Mouse (Mus musculus): ENCODE data around the gene Macc1.

Macc1 gene

DNA sequence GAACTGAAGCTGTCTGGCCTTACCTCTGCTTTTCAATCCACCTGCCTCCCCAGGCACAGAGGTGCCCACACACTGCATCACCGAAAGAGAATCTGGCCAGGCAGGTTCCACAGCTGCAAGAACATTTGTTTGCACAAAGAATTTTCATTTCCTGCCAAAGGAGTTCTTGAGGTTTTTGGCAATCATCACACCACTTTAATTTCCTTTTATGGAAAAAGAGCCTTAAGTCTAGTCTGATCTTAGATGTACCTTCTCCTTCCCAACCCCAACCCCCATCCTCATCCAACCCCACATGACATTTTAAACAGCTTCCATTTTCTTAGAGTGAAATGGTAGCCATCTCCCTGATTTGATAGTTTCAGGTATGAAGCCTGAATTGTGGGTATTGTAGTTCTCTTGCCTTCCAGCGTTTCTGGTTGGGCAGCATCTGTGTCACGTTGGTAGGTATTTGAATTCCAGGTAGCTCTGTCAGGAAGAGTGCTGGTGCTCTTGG, 76.2 kb downstream of the Macc1 start:
- DNase-seq, result no peak

GRCm38 (mm10) chr12:119398046-119398659, 84.1 kb downstream of the Macc1 start:
- no peak for DNase-seq

DNA sequence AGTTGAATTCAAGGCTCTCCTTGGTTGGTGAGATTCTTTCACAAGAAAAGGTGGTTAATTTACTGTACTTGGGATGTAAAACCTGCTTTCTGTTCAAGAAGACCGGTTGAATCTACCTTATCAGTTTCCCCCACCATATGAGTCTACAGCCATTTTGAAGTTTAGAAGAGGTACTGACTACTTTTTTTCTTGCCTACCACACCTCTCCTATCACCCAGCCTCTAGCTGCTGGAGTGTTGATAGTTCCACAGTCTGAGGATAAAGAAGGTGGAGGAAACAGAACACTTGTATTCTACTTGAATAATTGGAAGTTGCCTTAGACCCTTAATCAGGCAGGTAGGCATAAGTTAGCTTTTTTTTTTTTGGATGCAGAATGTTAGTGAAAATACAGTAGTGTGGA, 88.2 kb downstream of the Macc1 start:
- DNase-seq, result no peak

- DNase-seq, result peak; percentile 9
Observed at GRCm38 (mm10) chr12:119402796-119403195, 88.7 kb downstream of the Macc1 start.

- no peak for DNase-seq
Observed at GRCm38 (mm10) chr12:119404810-119405209, 90.7 kb downstream of the Macc1 start.

DNA sequence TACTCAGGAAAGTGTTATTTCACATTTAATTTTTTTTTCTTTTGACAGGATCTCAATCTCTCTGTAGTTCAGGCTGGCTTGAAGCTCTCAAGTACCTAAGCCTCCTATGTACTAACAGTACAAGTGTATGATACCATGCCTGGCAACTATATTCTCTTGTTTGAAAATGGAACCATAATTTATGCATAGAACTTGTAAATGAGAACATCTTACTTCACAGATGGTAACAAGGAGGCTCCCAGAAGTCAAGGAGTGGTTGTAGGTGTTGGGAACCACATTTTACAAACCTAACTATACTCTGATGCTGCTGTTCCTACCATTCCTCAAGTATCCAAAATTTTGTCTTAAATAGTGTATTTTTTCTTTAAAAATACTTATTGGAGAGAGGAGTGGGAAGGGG, 96.5 kb downstream of the Macc1 start:
- DNase-seq, result no peak

- DNase-seq, result no peak
Observed at GRCm38 (mm10) chr12:119410956-119411355, 96.9 kb downstream of the Macc1 start.

DNA sequence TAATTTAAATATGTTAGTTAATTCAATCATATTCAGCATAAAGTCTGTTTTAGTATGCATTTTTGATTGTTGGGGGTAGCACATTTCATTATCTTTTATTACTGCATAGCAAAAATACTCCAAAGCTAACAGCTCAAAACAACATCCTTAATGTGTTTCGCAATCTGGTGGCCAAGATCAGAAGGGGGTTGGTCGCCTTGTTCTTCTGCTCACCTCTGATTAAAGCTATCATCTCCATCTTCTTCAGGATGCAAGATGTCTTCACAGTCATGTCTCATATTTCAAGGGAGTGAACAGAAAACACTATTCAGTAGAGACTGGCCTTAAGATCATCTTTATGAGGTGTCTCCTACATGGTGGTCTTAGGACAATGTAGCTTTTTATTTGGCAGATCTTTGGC, 97.9 kb downstream of the Macc1 start:
- DNase-seq, result no peak

DNA sequence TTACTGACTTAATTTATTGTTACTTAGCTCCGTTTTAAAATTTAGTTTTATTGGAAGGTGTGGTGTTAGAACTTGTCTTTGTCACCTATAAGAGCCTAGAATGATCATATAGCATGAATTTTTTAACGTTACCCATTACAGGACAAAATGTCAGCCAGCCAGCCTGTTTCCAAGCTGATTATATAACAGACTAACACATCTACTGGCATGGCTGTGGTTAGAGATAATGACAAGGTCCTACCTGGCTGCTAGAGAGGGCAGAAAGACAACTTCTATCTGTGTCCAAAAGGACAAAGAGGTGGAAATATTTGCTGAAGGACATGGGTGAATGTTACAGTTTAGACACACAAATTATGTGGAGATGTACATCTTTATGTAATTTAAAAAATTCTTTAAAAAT, 101.8 kb downstream of the Macc1 start:
- no peak for DNase-seq

DNA sequence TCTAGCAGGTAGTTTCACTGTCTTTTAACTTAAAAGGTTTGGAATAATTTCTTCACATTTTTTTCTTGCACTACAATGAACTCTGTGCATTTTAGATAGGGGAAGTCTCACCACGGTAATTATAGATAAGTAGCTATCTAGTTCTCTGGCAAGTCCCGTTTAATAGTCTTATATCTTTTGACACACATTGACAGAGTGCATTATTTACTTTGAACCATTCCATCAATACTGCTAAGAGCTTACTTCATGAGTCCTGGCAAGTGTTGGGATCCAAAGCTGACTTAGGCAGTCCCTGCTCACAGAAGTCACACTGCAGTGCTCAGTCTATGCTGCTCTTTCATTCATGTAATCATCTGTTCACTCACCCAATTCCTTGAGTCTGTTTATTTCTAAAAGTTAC, 111.7 kb downstream of the Macc1 start:
- DNase-seq, result no peak

DNA sequence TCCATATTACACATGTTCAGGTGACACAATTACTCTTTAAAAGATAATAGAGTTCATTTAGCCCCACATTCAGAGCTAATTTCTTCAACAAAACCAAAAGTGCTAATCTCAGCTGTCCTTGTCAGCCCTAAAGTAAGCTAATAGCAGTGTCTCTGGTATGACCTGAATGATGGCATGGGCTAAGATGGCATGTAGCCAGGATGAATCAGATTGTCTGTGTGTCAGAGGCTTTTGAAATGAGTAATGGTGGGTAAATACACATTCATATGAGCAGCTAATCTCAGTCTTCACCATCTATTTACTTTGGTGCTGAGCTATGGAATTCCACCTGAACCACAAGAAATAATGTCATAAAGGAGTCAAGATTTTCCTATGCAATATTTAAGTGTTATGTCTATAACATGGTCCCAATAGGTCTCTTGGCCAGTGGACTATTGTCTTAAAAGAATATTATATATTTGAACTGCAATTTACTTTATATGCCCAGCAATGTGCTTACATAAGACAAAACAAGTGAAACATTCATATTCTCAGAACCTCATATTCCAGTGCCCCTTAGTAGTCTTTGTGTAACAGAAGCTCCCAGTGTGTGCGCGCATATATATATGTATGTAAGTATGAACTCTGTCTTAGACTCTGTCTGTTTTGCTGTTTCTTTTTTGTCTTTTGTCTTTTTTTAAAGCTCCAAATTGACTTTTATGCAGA, 112.3 kb downstream of the Macc1 start:
- DNase-seq, result no peak

- DNase-seq, result peak; percentile 60
Observed at GRCm38 (mm10) chr12:119426887-119427204, 112.8 kb downstream of the Macc1 start.

GRCm38 (mm10) chr12:119440720-119441119, 126.7 kb downstream of the Macc1 start:
- no peak for DNase-seq

DNA sequence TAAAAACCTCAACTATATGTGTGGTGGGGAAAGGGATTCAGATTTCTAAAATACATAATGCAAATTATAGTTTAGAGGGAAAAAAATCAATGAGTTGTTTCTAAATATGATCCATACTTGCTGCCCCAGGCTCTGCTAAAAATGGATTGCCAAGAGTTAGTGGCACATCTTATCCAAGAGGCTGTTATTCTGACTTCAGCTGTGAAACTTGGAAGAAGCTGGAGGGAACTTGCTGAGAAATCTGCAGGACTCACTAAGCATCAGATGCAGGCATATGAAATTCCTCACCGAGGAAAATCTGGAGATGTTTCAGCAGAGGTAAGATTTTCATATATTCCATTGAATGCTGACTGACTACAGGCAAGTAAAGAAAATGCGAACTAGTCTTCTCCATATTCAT, 136.0 kb downstream of the Macc1 start:
- DNase-seq, result no peak

DNA sequence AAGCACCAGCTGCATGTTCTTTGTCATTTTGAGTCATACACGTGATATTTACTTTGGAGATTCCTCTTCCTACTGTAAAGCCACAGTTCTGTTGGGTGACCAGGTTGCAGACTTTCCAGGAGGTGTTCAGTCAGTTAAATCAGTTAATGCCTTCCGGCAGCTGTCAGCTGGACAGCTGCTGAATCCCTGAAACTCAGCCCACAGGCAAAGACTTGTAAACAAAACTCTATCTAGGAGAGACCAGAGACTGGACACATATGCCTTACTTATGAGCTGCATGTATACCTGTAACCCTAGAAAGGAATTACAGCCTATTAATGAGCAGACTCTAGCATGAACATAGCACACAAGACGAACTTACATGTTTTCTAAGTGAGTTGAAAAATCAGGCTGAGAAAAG, 137.2 kb downstream of the Macc1 start:
- no peak for DNase-seq

DNA sequence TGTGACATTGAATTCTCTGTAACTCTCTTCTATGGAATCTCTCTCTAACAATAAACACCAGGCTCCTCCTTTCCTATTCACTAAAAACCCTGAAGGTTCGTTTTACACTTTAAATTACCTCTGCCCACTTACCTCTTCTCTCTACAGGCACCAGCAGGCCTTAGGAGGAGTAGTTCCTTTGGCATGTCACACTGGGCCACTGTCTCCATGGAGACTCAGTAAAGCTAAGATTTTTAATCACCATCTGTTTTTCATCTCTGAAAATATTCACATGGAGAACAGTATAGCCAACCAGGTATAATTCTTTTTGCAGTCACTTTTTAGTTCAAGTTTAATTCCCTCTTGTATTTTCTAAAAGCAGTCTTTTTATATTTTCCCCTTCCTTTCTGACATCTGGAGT, 140.0 kb downstream of the Macc1 start:
- no peak for DNase-seq

DNA sequence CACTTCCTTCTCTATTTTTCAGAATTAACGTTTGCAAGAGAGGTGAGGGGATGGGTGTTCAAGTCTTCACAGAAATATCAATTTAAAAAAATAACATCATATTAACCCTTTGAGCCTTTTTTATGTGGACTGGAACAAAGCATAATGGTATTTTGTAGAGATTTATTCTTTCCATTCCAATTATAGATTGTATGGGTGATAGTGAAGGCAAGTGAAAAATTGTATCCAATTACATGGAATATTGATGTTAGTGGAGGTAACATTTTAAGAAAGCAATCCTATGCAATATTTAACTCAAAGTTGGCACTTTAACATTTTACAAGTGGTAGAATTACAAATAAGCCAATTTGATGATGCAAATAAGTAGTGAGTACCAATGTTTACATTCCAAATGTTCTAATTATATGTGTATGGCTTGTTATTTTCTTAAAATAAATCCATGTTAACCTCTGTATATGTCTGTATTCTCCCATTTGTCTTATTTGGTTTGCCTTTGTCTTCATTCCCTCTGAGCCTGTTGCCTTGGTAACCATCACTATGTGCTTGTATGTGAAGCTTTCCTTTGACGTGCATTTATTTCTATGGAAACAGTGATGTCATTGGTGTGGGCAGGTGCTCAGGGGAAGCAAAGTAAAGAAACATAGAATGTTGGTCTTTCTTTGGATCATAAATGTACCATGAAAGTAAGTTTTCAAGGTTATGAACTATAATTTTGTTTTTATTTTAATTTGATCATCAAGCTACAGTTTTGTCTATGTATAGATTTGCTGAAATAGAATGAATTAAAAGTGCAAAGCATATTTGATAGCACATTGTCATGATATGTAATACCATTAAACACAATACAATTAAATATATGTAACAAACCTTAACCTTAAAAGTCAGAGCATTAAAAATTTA, 150.2 kb downstream of the Macc1 start:
- peak; percentile 63 for DNase-seq

- DNase-seq, result no peak
Observed at GRCm38 (mm10) chr12:119464940-119465245, 150.8 kb downstream of the Macc1 start.

GRCm38 (mm10) chr12:119467656-119468055, 153.6 kb downstream of the Macc1 start:
- DNase-seq, result no peak

DNA sequence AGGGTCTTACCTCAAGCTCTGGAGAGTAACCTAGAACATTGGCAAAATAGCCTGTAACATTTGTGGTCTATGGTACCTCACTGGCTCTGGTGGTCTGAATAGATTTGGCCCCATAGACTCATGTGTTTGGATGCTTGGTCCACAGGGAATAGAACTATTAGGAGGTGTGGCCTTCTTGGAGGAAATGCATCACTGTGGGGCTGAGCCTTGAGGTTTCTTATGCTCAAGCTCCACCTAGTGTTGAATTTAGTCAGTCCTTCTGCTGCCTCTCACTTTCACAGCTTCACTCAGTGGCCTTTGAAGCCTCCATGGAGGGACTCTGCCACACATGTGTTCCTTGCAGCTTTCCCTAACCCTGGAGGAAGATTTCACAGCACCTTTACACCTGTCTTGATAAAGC, 156.2 kb downstream of the Macc1 start:
- peak; percentile 46 for DNase-seq

- no peak for DNase-seq
Observed at GRCm38 (mm10) chr12:119483296-119483695, 169.2 kb downstream of the Macc1 start.

- no peak for DNase-seq
Observed at GRCm38 (mm10) chr12:119483922-119484631, 170.0 kb downstream of the Macc1 start.

DNA sequence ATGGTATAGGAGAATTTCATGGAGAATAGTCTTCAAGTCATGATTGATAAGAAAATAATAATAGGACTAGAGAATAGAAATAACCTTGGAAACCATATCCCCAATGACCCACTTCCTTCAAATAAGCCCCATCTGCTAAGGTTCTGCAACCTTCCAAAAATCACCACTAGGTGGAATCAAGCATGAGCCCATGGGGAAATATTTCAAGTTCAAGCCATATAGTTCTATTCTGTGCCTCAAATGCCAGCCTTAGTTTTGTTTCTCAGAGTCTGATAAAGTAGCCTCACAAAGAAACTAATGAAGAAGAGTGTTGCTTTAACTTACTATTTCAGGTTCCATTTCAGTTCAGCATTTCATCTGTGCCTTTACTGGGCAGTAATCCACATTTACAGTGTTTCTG, 197.1 kb downstream of the Macc1 start:
- DNase-seq, result no peak

Data from retina, postnatal 1 day (tissue).